19 mouse cellular contexts compared by ENCODE assay signal in the genomic region with DNA sequence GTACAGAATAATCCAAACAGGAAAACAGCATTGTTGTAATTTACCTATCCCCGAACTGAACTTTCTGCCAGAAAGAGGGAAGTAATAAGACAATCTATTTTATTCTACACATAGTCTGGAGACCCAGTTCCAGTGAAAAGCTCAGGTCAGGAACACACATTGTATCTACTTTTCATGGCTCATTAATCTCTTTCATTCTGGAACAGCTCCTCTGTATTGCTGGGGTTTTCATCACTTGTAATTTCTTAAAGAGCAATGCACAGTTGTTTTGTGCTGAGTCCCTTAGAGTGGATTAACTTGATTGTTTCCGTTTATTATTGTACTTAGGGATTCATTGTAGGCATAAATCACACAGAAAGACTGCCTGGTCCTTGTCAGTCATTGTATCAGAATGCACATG.
"Had no signal": no experiment of that assay in that cellular context is flagged by ENCODE, and none has a peak within 500 bp of the region (broad histone marks: within the 10 kb centered on the region; RNA-seq: fewer than 3 reads in every experiment).

No protein-coding gene starts in this region.

- DNase-seq: kidney, adult 9 months; kidney, postnatal 36 days; layer of hippocampus, postnatal 36 days; liver, embryonic 13.5 days; lung, adult 2 months; right cerebral cortex, adult 18-20 months; right cerebral cortex, postnatal 14 days; right cerebral cortex, postnatal 4 days; thymus, adult 2 months; thymus, postnatal 14 days; thymus, postnatal 4 days had no signal

- H3K4me3 ChIP-seq: left cerebral cortex, adult 2 months; liver, embryonic 13.5 days; midbrain, embryonic 10.5 days; midbrain, embryonic 13.5 days; myocyte; neural tube, embryonic 13.5 days had no signal

- H3K4me2 ChIP-seq: liver, embryonic 13.5 days; midbrain, embryonic 13.5 days; neural tube, embryonic 13.5 days had no signal

- H3K36me3 ChIP-seq: liver, embryonic 13.5 days; midbrain, embryonic 10.5 days; midbrain, embryonic 13.5 days; neural tube, embryonic 13.5 days had no signal

- ATAC-seq: midbrain, embryonic 13.5 days; midbrain, embryonic 16.5 days had no signal

- H3K9me3 ChIP-seq: liver, embryonic 13.5 days; midbrain, embryonic 10.5 days; midbrain, embryonic 13.5 days; neural tube, embryonic 13.5 days had no signal

- H3K27ac ChIP-seq: left cerebral cortex, adult 2 months; liver, embryonic 13.5 days; macrophage; midbrain, embryonic 10.5 days; midbrain, embryonic 13.5 days; neural tube, embryonic 13.5 days; stomach, postnatal 0 days had no signal

- H3K9ac ChIP-seq: liver, embryonic 13.5 days; midbrain, embryonic 13.5 days; neural tube, embryonic 13.5 days had no signal

- H3K4me1 ChIP-seq: liver, embryonic 13.5 days; midbrain, embryonic 13.5 days; neural tube, embryonic 13.5 days had no signal

- H3K27me3 ChIP-seq: liver, embryonic 13.5 days; midbrain, embryonic 13.5 days; neural tube, embryonic 13.5 days had no signal
